Mouse (Mus musculus): ENCODE measurements around the gene Hoxc9.

DNA sequence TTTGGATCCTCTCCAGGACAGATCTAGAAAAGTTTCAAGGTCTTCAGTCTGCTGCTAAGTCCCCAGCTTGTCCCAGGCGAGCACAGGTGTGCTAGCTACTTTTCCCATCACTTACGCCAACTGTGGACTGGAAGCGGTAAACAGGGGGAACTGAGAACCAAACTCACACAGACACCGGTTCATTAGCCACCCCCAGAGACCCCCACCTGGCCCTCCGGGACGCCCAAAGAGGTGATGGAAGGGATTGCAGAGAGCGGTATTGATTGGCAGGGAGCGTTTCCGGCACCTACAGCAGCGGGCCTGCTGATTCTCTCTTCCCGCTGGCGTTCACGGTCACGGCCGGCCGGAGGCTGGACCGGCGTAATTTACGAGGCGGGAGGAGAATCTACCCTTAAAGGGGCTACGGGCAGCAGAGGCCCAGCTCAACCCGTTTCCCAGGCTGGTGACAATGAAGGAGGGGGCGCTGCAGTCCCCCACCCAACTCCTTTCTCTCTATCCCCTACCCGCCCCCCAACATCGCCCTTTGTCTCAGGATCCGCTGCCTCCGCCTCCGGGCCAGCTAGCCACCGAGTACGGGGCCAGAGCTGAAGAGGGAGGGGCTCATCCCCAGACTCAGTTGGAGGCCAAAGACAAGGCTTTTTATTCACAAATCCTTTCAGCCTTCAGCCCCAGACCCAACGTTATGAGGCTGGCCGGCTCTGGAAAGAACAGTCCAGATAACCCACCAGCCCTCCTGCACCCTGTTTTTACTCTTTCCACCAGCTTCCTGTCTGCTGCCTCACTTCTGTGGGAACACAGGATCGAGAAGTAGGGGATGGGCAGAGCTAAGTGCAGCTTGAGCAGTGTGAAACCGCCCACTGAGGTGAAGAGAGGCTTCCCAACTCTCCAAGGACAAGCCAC is 36.7 kb upstream of the Hoxc9 start:
- TF ChIP-seq POLR2A (IDR thresholded peaks at IDR 0.05; ENCODE audit: borderline replicate concordance, low read depth, low read length): no peak
- no peak for TF ChIP-seq CTCF (IDR thresholded peaks at IDR 0.05; ENCODE audit: low read depth, low read length)

Measured in bone marrow macrophage, adult 2 months (primary cell).